ENCODE assay signal across 8 mouse cellular contexts in genomic region chr10:78464201-78464791, GRCm38 (mm10). TPM values are rescaled to one million over a fixed set of nuclear protein-coding genes. Genes with fewer than 3 reads are reported as not detected.
A peak's percentile ranks its signal among the peaks of the same experiment; 100 is the strongest.
DNase-seq lines count a peak whose midpoint lies in the region; ATAC-seq lines count a peak whose summit lies in the region.

No protein-coding gene starts in this region.

- peak overlapping the region; percentile 99 for H3K4me2 ChIP-seq in neural tube, embryonic 12.5 days (replicated peaks)

- 2% methylated on average over 32 of the region's 32 CpGs for WGBS in neural tube, embryonic 12.5 days

- peak overlapping the region; percentile 59 for H3K9ac ChIP-seq in neural tube, embryonic 12.5 days

- no peaks in the 10 kb centered on the region for H3K9me3 ChIP-seq in neural tube, embryonic 12.5 days

- H3K36me3 ChIP-seq in neural tube, embryonic 12.5 days = no peaks in the 10 kb centered on the region

- peak overlapping the region; percentile 61 for H3K4me3 ChIP-seq in neural tube, embryonic 12.5 days

- H3K27me3 ChIP-seq in neural tube, embryonic 12.5 days (replicated peaks) = peaks cover 3% of the 10 kb centered on the region; the same call in 1 of the 2 replicates

- DNase-seq in embryo, embryonic 9.5 days (ENCODE audit: extremely low spot score) = peak; percentile 25
- DNase-seq in embryo, embryonic 10 days (ENCODE audit: low spot score) = no peak
- DNase-seq in right cerebral cortex, postnatal 4 days = peak; percentile 38
- no peak for DNase-seq in right cerebral cortex, adult 18-20 months
- DNase-seq in spleen, postnatal 36 days (ENCODE audit: low spot score in 2 of 2) = no peak
- DNase-seq in frontal cortex, postnatal 36 days (ENCODE audit: low spot score in 2 of 2) = no peak

- H3K27ac ChIP-seq in neural tube, embryonic 12.5 days = no peak overlapping the region

- ATAC-seq in inflammation-experienced regulatory T-cells, adult 6 months = peak; percentile 23
- ATAC-seq in neural tube, embryonic 12.5 days (ENCODE audit: low FRiP score, low read depth) = peak; percentile 52

- H3K4me1 ChIP-seq in neural tube, embryonic 12.5 days = peaks cover 12% of the 10 kb centered on the region

RNA-seq across cellular contexts. Expression of gene Pdxk, which starts 0.5 kb away (rescaled TPM):
- polyA plus RNA-seq in inflammation-experienced regulatory T-cells, adult 6 months (2017; shearing (Covaris generic)) = 10 to 100 TPM in 1 of 3 experiments, 1 to 10 TPM in 2; 6.3 to 11.6 (median 9.0) TPM
- 9.0 and 9.4 TPM in 2 replicates for polyA plus RNA-seq in neural tube, embryonic 12.5 days (2016; fragmentation: Nextera tagmentation; extraction: Ambion mirVana)

RNA-seq across cellular contexts. Expression of gene Cstb, which starts 38.8 kb away (rescaled TPM):
- 100 to 1,000 TPM; 160 to 186 (median 183) TPM for polyA plus RNA-seq in inflammation-experienced regulatory T-cells, adult 6 months (2017; shearing (Covaris generic))
- 105 and 110 TPM in 2 replicates for polyA plus RNA-seq in neural tube, embryonic 12.5 days (2016; fragmentation: Nextera tagmentation; extraction: Ambion mirVana)

RNA-seq across cellular contexts. Expression of gene Rrp1, which starts 51.5 kb away (rescaled TPM):
- 100 to 1,000 TPM in 2 of 3 experiments, 10 to 100 TPM in 1; 90.6 to 113 (median 101) TPM for polyA plus RNA-seq in inflammation-experienced regulatory T-cells, adult 6 months (2017; shearing (Covaris generic))
- polyA plus RNA-seq in neural tube, embryonic 12.5 days (2016; fragmentation: Nextera tagmentation; extraction: Ambion mirVana) = 333 and 347 TPM in 2 replicates

RNA-seq across cellular contexts. Expression of gene Olfr1358, which starts 52.9 kb away (rescaled TPM):
- polyA plus RNA-seq in inflammation-experienced regulatory T-cells, adult 6 months (2017; shearing (Covaris generic)) = not detected
- polyA plus RNA-seq in neural tube, embryonic 12.5 days (2016; fragmentation: Nextera tagmentation; extraction: Ambion mirVana) = not detected in 2 replicates

Comparison
In these comparisons a context has a peak if more than half of its experiments do, and no peak if none do; other contexts are left out.
1. DNase-seq: peak in embryo, embryonic 9.5 days (single experiment) and right cerebral cortex, postnatal 4 days (single experiment); none in embryo, embryonic 10 days (single experiment), right cerebral cortex, adult 18-20 months (single experiment), spleen, postnatal 36 days (0 of 2) and frontal cortex, postnatal 36 days (0 of 2).